Mouse (Mus musculus) limb, embryonic 12.5 days (tissue): ENCODE results near the gene Polr2j. TPM values are rescaled to one million over a fixed set of nuclear protein-coding genes. Genes with fewer than 3 reads are reported as not detected.
A peak's percentile ranks its signal among the peaks of the same experiment; 100 is the strongest.

Experiments used
- ATAC-seq: fragments of 200-750 bp; cut with Nextera tagmentation; 2 replicates; pipeline ENCODE4 v1.8.0; 2017; ENCODE audit warnings: low read depth, moderate TSS enrichment; ENCODE audit not compliant: insufficient number of reproducible peaks, insufficient read depth, low FRiP score, low TSS enrichment
- H3K27ac ChIP-seq: fragments of 300-500 bp; sonication (generic); 2 replicates; pipeline ENCODE4 v1.5.1; 2016; ENCODE audit warnings: mild to moderate bottlenecking, moderate library complexity
- H3K27me3 ChIP-seq: fragments of 300-500 bp; sonication (generic); 2 replicates; pipeline ENCODE4 v1.6.1; 2016; ENCODE audit warnings: mild to moderate bottlenecking, moderate library complexity
- H3K36me3 ChIP-seq: fragments of 300-500 bp; sonication (generic); 2 replicates; pipeline ENCODE4 v1.6.1; 2016; ENCODE audit warnings: mild to moderate bottlenecking, moderate library complexity
- H3K4me1 ChIP-seq: fragments of 300-500 bp; sonication (generic); replicated peaks from 2 replicates; pipeline ENCODE4 v1.6.1; 2016
- H3K4me2 ChIP-seq: fragments of 300-500 bp; sonication (generic); 2 replicates; pipeline ENCODE4 v1.6.1; 2016; ENCODE audit warnings: mild to moderate bottlenecking, moderate library complexity
- H3K4me3 ChIP-seq: fragments of 300-500 bp; sonication (generic); replicated peaks from 2 replicates; pipeline ENCODE4 v1.5.1; 2016; ENCODE audit warnings: mild to moderate bottlenecking
- H3K9ac ChIP-seq: fragments of 300-500 bp; sonication (generic); replicated peaks from 2 replicates; pipeline ENCODE4 v1.6.1; 2016; ENCODE audit warnings: mild to moderate bottlenecking, moderate library complexity
- H3K9me3 ChIP-seq: fragments of 300-500 bp; sonication (generic); 2 replicates; pipeline ENCODE4 v1.6.1; 2016; ENCODE audit warnings: mild to moderate bottlenecking, moderate library complexity
- WGBS: fragments of 180-500 bp; shearing (Covaris S2); methylation state at CpG from one replicate; pipeline ENCODE4 v1.1.7; 2016; 5-methylcytosine and 5-hydroxymethylcytosine counted together
- microRNA-seq: library from miRNA; unstranded; fragments of <30 nt; microRNA quantifications from one replicate; pipeline ENCODE4, GENCODE M21; 2017
- polyA plus RNA-seq: library from polyadenylated mRNA; unstranded; fragments of >200 nt; fragmentation: Nextera tagmentation; extraction: Ambion mirVana; gene quantifications from 2 replicates; pipeline ENCODE4 v1.2.1, GENCODE M21; 2016

Polr2j gene
- polyA plus RNA-seq, 1 experiment from 2014 or later, result 261 TPM

GRCm38 (mm10) chr5:136168071-136168470 is 51.6 kb downstream of the Polr2j start:
- Histone ChIP-seq H3K27me3 (no peaks in the 10 kb centered on the region; the same call in 1 of the 2 replicates), H3K4me1 (peaks cover 12% of the 10 kb centered on the region), H3K4me3 (no peak overlapping the region), H3K27ac (no peak overlapping the region), H3K9me3 (peaks cover 8% of the 10 kb centered on the region; the same call in 1 of the 2 replicates), H3K9ac (no peak overlapping the region), H3K36me3 (peaks cover 11% of the 10 kb centered on the region), H3K4me2 (no peak overlapping the region)
- no peak for ATAC-seq
- WGBS, result 90% methylated on average over 3 of the region's 3 CpGs

GRCm38 (mm10) chr5:136169626-136170511 is 53.4 kb downstream of the Polr2j start:
- H3K4me3 ChIP-seq, result peak overlapping the region; percentile 63
- no peak overlapping the region for H3K27ac ChIP-seq
- peaks cover 12% of the 10 kb centered on the region for H3K4me1 ChIP-seq
- H3K36me3 ChIP-seq, result peaks cover 11% of the 10 kb centered on the region
- peak overlapping the region; percentile 72 for H3K9ac ChIP-seq
- H3K9me3 ChIP-seq, result peaks cover 8% of the 10 kb centered on the region; the same call in 1 of the 2 replicates
- H3K4me2 ChIP-seq, result peak overlapping the region; percentile 94
- H3K27me3 ChIP-seq, result no peaks in the 10 kb centered on the region; the same call in 1 of the 2 replicates
- peak; percentile 6; the same call in 1 of the 2 replicates for ATAC-seq
- 11% methylated on average over 15 of the region's 15 CpGs for WGBS

GRCm38 (mm10) chr5:136170512-136171362 is 54.3 kb downstream of the Polr2j start, which contains the start of gene Orai2:
Orai2 (minus strand) TSS chr5:136170713.
- ATAC-seq, result peak; percentile 86
- Histone ChIP-seq H3K27me3 (no peaks in the 10 kb centered on the region; the same call in 1 of the 2 replicates), H3K4me2 (peak within 1 kb of the TSS; percentile 94), H3K36me3 (peaks cover 11% of the 10 kb centered on the region), H3K9ac (peak within 1 kb of the TSS; percentile 72), H3K4me1 (peaks cover 12% of the 10 kb centered on the region), H3K9me3 (peaks cover 12% of the 10 kb centered on the region; the same call in 1 of the 2 replicates), H3K27ac (peak within 1 kb of the TSS; percentile 41; the same call in 1 of the 2 replicates), H3K4me3 (peak within 1 kb of the TSS; percentile 63)
- 4% methylated on average over 49 of the region's 49 CpGs for WGBS

- peak overlapping the region; percentile 63 for H3K4me3 ChIP-seq
- WGBS, result 37% methylated on average over 17 of the region's 17 CpGs
- peak overlapping the region; percentile 57; the same call in 1 of the 2 replicates for H3K9ac ChIP-seq
- peaks cover 12% of the 10 kb centered on the region for H3K4me1 ChIP-seq
- no peak overlapping the region for H3K27ac ChIP-seq
- H3K9me3 ChIP-seq, result peaks cover 12% of the 10 kb centered on the region; the same call in 1 of the 2 replicates
- no peaks in the 10 kb centered on the region; the same call in 1 of the 2 replicates for H3K27me3 ChIP-seq
- peak overlapping the region; percentile 94 for H3K4me2 ChIP-seq
- no peak for ATAC-seq
- H3K36me3 ChIP-seq, result peaks cover 11% of the 10 kb centered on the region
Observed at GRCm38 (mm10) chr5:136171363-136172341, 55.2 kb downstream of the Polr2j start.

Small RNA genes lying within 50 kb of the gene (microRNA-seq; reads per million reads assigned to microRNA genes)
- gene Mir7035, result not detected

Other genes with a start within 250 kb of the Polr2j start
- gene Hspb1, start 228.7 kb upstream of the Polr2j start, polyA plus RNA-seq, result 59.6 and 66.8 TPM in 2 replicates
- gene Ywhag, start 182.0 kb upstream of the Polr2j start, polyA plus RNA-seq, result 180 and 182 TPM in 2 replicates
- gene Ssc4d, start 142.1 kb upstream of the Polr2j start, polyA plus RNA-seq, result 4.8 and 5.6 TPM in 2 replicates
- gene Zp3, start 136.5 kb upstream of the Polr2j start, polyA plus RNA-seq, result not detected in 2 replicates
- 39.2 and 40.4 TPM in 2 replicates for gene Dtx2, start 121.8 kb upstream of the Polr2j start, polyA plus RNA-seq
- gene Upk3b, start 78.1 kb upstream of the Polr2j start, polyA plus RNA-seq, result 0.13 and 0.24 TPM in 2 replicates
- gene Upk3bl, start 62.1 kb upstream of the Polr2j start, polyA plus RNA-seq, result 5.0 and 5.4 TPM in 2 replicates
- gene Rasa4, start 32.7 kb upstream of the Polr2j start, polyA plus RNA-seq, result 9.2 and 9.7 TPM in 2 replicates
- gene Lrwd1, start 19.4 kb downstream of the Polr2j start, polyA plus RNA-seq, result 49.6 and 50.2 TPM in 2 replicates
- gene Alkbh4, start 19.5 kb downstream of the Polr2j start, polyA plus RNA-seq, result 27.7 and 29.9 TPM in 2 replicates
- gene Orai2, start 54.1 kb downstream of the Polr2j start, polyA plus RNA-seq, result 8.7 and 9.9 TPM in 2 replicates
- 59.1 and 65.1 TPM in 2 replicates for gene Prkrip1, start 82.3 kb downstream of the Polr2j start, polyA plus RNA-seq
- gene Sh2b2, start 129.9 kb downstream of the Polr2j start, polyA plus RNA-seq, result 14.8 and 15.0 TPM in 2 replicates